In the genomic region with DNA sequence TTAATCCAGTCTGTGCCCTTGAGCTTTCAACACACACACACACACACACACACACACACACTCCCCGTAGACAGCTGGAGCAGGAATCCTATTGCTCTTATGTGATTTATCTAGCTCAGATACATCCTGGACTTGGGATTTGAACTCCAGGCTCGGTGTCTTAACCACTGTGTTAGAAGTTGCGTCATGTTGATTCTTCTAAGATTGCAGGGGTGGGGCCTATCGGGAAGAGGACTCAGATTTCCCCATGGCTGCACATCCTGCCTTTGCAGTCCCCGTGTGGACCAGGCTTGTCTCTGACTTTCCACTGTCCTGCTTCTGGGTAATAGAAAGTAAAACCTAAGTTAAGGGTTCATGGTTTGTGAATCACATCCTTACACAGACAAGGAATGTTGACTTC, we compare ENCODE assay signal across 15 mouse cellular contexts. TPM values are rescaled to one million over a fixed set of nuclear protein-coding genes. Genes with fewer than 3 reads are reported as not detected.
DNase-seq lines count a peak whose midpoint lies in the region; TF ChIP-seq lines count a peak whose summit lies in the region.
"Had no signal": no experiment of that assay in that cellular context is flagged by ENCODE, and none has a peak within 500 bp of the region (broad histone marks: within the 10 kb centered on the region; RNA-seq: fewer than 3 reads in every experiment).

No protein-coding gene starts in this region.

- H3K79me2 ChIP-seq in CH12.LX (replicated peaks; ENCODE audit: control insufficient read depth, extremely low read depth, insufficient read depth, poor library complexity, severe bottlenecking) (peaks cover 71% of the 10 kb centered on the region), macrophage (ENCODE audit: inconsistent target) (peaks cover 71% of the 10 kb centered on the region)

- DNase-seq in 416B (ENCODE audit: low read depth) (peak; percentile 76), CH12.LX (ENCODE audit: extremely low read depth) (peak; percentile 33)
- no peak for DNase-seq in thymus, postnatal 25 days
- no peak for DNase-seq in adrenal gland, adult 8-10 months
- DNase-seq in left cerebral cortex, postnatal 36 days (ENCODE audit: low spot score in 2 of 2): no peak
- DNase-seq: adrenal gland, postnatal 36 days; cerebellum, adult 18-20 months; forebrain, postnatal 0 days; heart, postnatal 4 days; right cerebral cortex, postnatal 25 days had no signal

- H3K36me3 ChIP-seq in CH12.LX (replicated peaks in 1 of 2; ENCODE audit: control insufficient read depth in 1 of 2, insufficient read depth in 1 of 2, low read length in 1 of 2) (peaks cover 10 to 48% of the 10 kb centered on the region in 2 experiments), macrophage (ENCODE audit: inconsistent target) (no peaks in the 10 kb centered on the region)

- intact Hi-C loops in left cerebral cortex, postnatal 36 days (cut with DNase I): no loop called here

- dilution Hi-C loops in CH12.LX (cut with MboI; ENCODE audit: extremely low pct_ligation_motif_present, extremely low pct_unique_long_range_greater_than_20kb, low sequenced_read_pairs): no loop called here

- H3K4me3 ChIP-seq in CH12.LX (replicated peaks in 1 of 3; ENCODE audit: low read depth in 2 of 3, low read length in 2 of 3, poor library complexity in 1 of 3) (peak overlapping the region in 2 of 3 experiments; percentile 84), macrophage (ENCODE audit: inconsistent target) (peak overlapping the region; percentile 74; the same call in 1 of the 2 replicates)
- H3K4me3 ChIP-seq in embryonic fibroblast, embryonic 13.5 days (ENCODE audit: insufficient read depth, low read length): 0 out of 2 replicates have a peak overlapping the region, but pooled peaks have one; percentile 100

- H3K9ac ChIP-seq in CH12.LX (ENCODE audit: insufficient read depth, low read depth): peak overlapping the region; percentile 77
- H3K9ac ChIP-seq: embryonic facial prominence, embryonic 15.5 days; forebrain, postnatal 0 days had no signal

- WGBS in macrophage (ENCODE audit: missing documents): 24% methylated on average over 5 of the region's 5 CpGs

- in situ Hi-C loops in CH12.LX (cut with MboI; ENCODE audit: low pct_ligation_motif_present, low pct_unique_long_range_greater_than_20kb, low sequenced_read_pairs): no loop called here

- TF ChIP-seq CTCF in CH12.LX (conservative IDR thresholded peaks at IDR 0.05 in 1 of 2, IDR thresholded peaks at IDR 0.05 in 1 of 2; ENCODE audit: low read depth in 2 of 2, low read length in 2 of 2): no peak
- no peak for TF ChIP-seq CTCF in embryonic fibroblast, embryonic 13.5 days (IDR thresholded peaks at IDR 0.05; ENCODE audit: borderline replicate concordance, insufficient read depth, low read length)

- H3K4me1 ChIP-seq in CH12.LX (ENCODE audit: control insufficient read depth in 1 of 2, insufficient read depth in 2 of 2): peaks cover 15 to 57% of the 10 kb centered on the region in 2 experiments; a peak in 3 of 4 replicates
- peaks cover 5% of the 10 kb centered on the region for H3K4me1 ChIP-seq in embryonic fibroblast, embryonic 13.5 days (ENCODE audit: control insufficient read depth, insufficient read depth, low read length)

- H3K4me2 ChIP-seq in CH12.LX (ENCODE audit: insufficient read depth, low read depth, poor library complexity, severe bottlenecking): peak overlapping the region; percentile 82

- no peak for TF ChIP-seq RAD21 in CH12.LX (IDR thresholded peaks at IDR 0.05; ENCODE audit: low read depth, low read length)

- H3K9me3 ChIP-seq in CH12.LX (replicated peaks; ENCODE audit: low read length): no peaks in the 10 kb centered on the region
- H3K9me3 ChIP-seq: embryonic facial prominence, embryonic 15.5 days; G1E; midbrain, embryonic 10.5 days had no signal

- TF ChIP-seq EP300 in CH12.LX (IDR thresholded peaks at IDR 0.05; ENCODE audit: low read length): no peak

- no peak for TF ChIP-seq POLR2A in CH12.LX (IDR thresholded peaks at IDR 0.05; ENCODE audit: low read depth, low read length)
- no peak for TF ChIP-seq POLR2A in embryonic fibroblast, embryonic 13.5 days (IDR thresholded peaks at IDR 0.05; ENCODE audit: low read depth, low read length)

- H3K27ac ChIP-seq in CH12.LX (ENCODE audit: insufficient read depth, low read depth) (peak overlapping the region; percentile 33; the same call in 1 of the 2 replicates), macrophage (peak overlapping the region; percentile 65)
- no peak overlapping the region for H3K27ac ChIP-seq in embryonic fibroblast, embryonic 13.5 days (ENCODE audit: insufficient read depth, low read length)
- H3K27ac ChIP-seq: embryonic facial prominence, embryonic 15.5 days; midbrain, embryonic 10.5 days had no signal

- H3K27me3 ChIP-seq in CH12.LX (replicated peaks): no peaks in the 10 kb centered on the region
- H3K27me3 ChIP-seq: embryonic facial prominence, embryonic 15.5 days had no signal

TF ChIP-seq in CH12.LX, 34 proteins besides CTCF, POLR2A, EP300 and RAD21:
- no peak for TF ChIP-seq MAFK (IDR thresholded peaks at IDR 0.05; ENCODE audit: insufficient replicate concordance, low read length)
- no peak for TF ChIP-seq ZMIZ1 (IDR thresholded peaks at IDR 0.05; ENCODE audit: low read depth, low read length)
- TF ChIP-seq CHD2 (IDR thresholded peaks at IDR 0.05; ENCODE audit: low read length): no peak
- TF ChIP-seq BHLHE40 (IDR thresholded peaks at IDR 0.05; ENCODE audit: low read depth, low read length): no peak
- TF ChIP-seq NELFE (IDR thresholded peaks at IDR 0.05; ENCODE audit: low read depth, low read length): no peak
- TF ChIP-seq CHD1 (IDR thresholded peaks at IDR 0.05; ENCODE audit: low read depth, low read length): no peak
- no peak for TF ChIP-seq HCFC1 (IDR thresholded peaks at IDR 0.05; ENCODE audit: low read depth, low read length)
- TF ChIP-seq MXI1 (IDR thresholded peaks at IDR 0.05; ENCODE audit: low read depth, low read length): no peak
- TF ChIP-seq MEF2A (IDR thresholded peaks at IDR 0.05; ENCODE audit: borderline replicate concordance, low read depth, low read length): no peak
- no peak for TF ChIP-seq ELF1 (IDR thresholded peaks at IDR 0.05; ENCODE audit: low read depth, low read length)
- no peak for TF ChIP-seq POLR2AphosphoS2 (IDR thresholded peaks at IDR 0.05; ENCODE audit: low read depth, low read length)
- no peak for TF ChIP-seq TBP (conservative IDR thresholded peaks at IDR 0.05; ENCODE audit: low read depth, low read length)

RNA-seq across cellular contexts. Expression of a gene that starts 2.3 kb away (rescaled TPM):
- total RNA-seq in CH12.LX (2012; rRNA removed) (41.3 and 44.1 TPM in 2 replicates), CH12.LX (2014; rRNA removed) (53.1 and 59.7 TPM in 2 replicates)
- polyA plus RNA-seq in CH12.LX (2012; ENCODE audit: insufficient read length, low read depth) (60.3 and 66.0 TPM in 2 replicates), macrophage (2018) (15.3 to 23.7 TPM (median 17.0 TPM) in 3 replicates)
- 24.6 and 34.4 TPM in 2 replicates for polyA plus RNA-seq in embryonic fibroblast, embryonic 13.5 days (2011; ENCODE audit: insufficient read length, low read depth, missing spikeins)
- total RNA-seq in macrophage (2018; cell fraction: chromatin; rRNA removed): 100 to 1,000 TPM in 5 of 26 experiments, 10 to 100 TPM in 21; 14.6 to 150 (median 64.0) TPM
- 10 to 100 TPM in 24 of 26 experiments, 1 to 10 TPM in 2; 9.0 to 45.8 (median 21.5) TPM for total RNA-seq in macrophage (2018; cell fraction: cytosol; rRNA removed)
- 100 to 1,000 TPM in 1 of 26 experiments, 10 to 100 TPM in 25; 12.1 to 113 (median 58.2) TPM for total RNA-seq in macrophage (2018; cell fraction: nucleus; rRNA removed)
- 10 to 100 TPM; 33.4 to 40.0 (median 35.9) TPM for total RNA-seq in adrenal gland, adult 8-10 months (2022)
- total RNA-seq in left cerebral cortex, postnatal 36 days (2021): 10 to 100 TPM; 39.4 to 40.7 TPM

RNA-seq across cellular contexts. Expression of a gene that starts 14.6 kb away (rescaled TPM):
- total RNA-seq in CH12.LX (2012; rRNA removed): 41.8 and 42.3 TPM in 2 replicates
- total RNA-seq in CH12.LX (2014; rRNA removed): 31.7 and 34.0 TPM in 2 replicates
- polyA plus RNA-seq in CH12.LX (2012; ENCODE audit: insufficient read length, low read depth): 52.8 and 52.9 TPM in 2 replicates
- polyA plus RNA-seq in embryonic fibroblast, embryonic 13.5 days (2011; ENCODE audit: insufficient read length, low read depth, missing spikeins): 34.5 and 36.1 TPM in 2 replicates
- total RNA-seq in macrophage (2018; cell fraction: chromatin; rRNA removed): 1,000 to 10,000 TPM in 14 of 26 experiments, 100 to 1,000 TPM in 12; 286 to 2,059 (median 1,214) TPM
- 100 to 1,000 TPM; 129 to 462 (median 246) TPM for total RNA-seq in macrophage (2018; cell fraction: cytosol; rRNA removed)
- 1,000 to 10,000 TPM in 9 of 26 experiments, 100 to 1,000 TPM in 17; 314 to 1,459 (median 713) TPM for total RNA-seq in macrophage (2018; cell fraction: nucleus; rRNA removed)
- 97.3 to 304 TPM (median 148 TPM) in 3 replicates for polyA plus RNA-seq in macrophage (2018)
- total RNA-seq in adrenal gland, adult 8-10 months (2022): 10 to 100 TPM; 37.0 to 67.7 (median 52.0) TPM
- 10 to 100 TPM; 83.3 to 93.0 TPM for total RNA-seq in left cerebral cortex, postnatal 36 days (2021)

RNA-seq across cellular contexts. Expression of a gene that starts 51.6 kb away (rescaled TPM):
- total RNA-seq in CH12.LX (2012; rRNA removed) (2.3 and 2.5 TPM in 2 replicates), CH12.LX (2014; rRNA removed) (0.97 and 1.3 TPM in 2 replicates)
- polyA plus RNA-seq in CH12.LX (2012; ENCODE audit: insufficient read length, low read depth) (2.5 and 3.2 TPM in 2 replicates), macrophage (2018) (0.81 to 1.9 TPM (median 1.5 TPM) in 3 replicates)
- 2.0 TPM in 1 of 2 replicates, not detected in the other for polyA plus RNA-seq in embryonic fibroblast, embryonic 13.5 days (2011; ENCODE audit: insufficient read length, low read depth, missing spikeins)
- 10 to 100 TPM in 3 of 26 experiments, 1 to 10 TPM in 21, under 1 TPM in 1, not detected in 1; 0.80 to 12.3 (median 4.8) TPM for total RNA-seq in macrophage (2018; cell fraction: chromatin; rRNA removed)
- 1 to 10 TPM; 1.4 to 4.0 (median 2.6) TPM for total RNA-seq in macrophage (2018; cell fraction: cytosol; rRNA removed)
- total RNA-seq in macrophage (2018; cell fraction: nucleus; rRNA removed): 10 to 100 TPM in 2 of 26 experiments, 1 to 10 TPM in 23, under 1 TPM in 1; 0.58 to 13.2 (median 3.3) TPM
- 1 to 10 TPM; 3.2 to 7.3 (median 4.5) TPM for total RNA-seq in adrenal gland, adult 8-10 months (2022)
- 1 to 10 TPM; 9.2 to 9.4 TPM for total RNA-seq in left cerebral cortex, postnatal 36 days (2021)

RNA-seq across cellular contexts. Expression of a gene that starts 52.2 kb away (rescaled TPM):
- 252 and 297 TPM in 2 replicates for total RNA-seq in CH12.LX (2012; rRNA removed)
- total RNA-seq in CH12.LX (2014; rRNA removed): 204 and 243 TPM in 2 replicates
- 258 and 286 TPM in 2 replicates for polyA plus RNA-seq in CH12.LX (2012; ENCODE audit: insufficient read length, low read depth)
- 135 and 136 TPM in 2 replicates for polyA plus RNA-seq in embryonic fibroblast, embryonic 13.5 days (2011; ENCODE audit: insufficient read length, low read depth, missing spikeins)
- 100 to 1,000 TPM in 3 of 26 experiments, 10 to 100 TPM in 21, 1 to 10 TPM in 2; 9.4 to 168 (median 42.3) TPM for total RNA-seq in macrophage (2018; cell fraction: chromatin; rRNA removed)
- 100 to 1,000 TPM; 237 to 408 (median 331) TPM for total RNA-seq in macrophage (2018; cell fraction: cytosol; rRNA removed)
- total RNA-seq in macrophage (2018; cell fraction: nucleus; rRNA removed): 100 to 1,000 TPM in 24 of 26 experiments, 10 to 100 TPM in 2; 61.1 to 379 (median 212) TPM
- polyA plus RNA-seq in macrophage (2018): 327 to 388 TPM (median 342 TPM) in 3 replicates
- total RNA-seq in adrenal gland, adult 8-10 months (2022): 100 to 1,000 TPM; 105 to 121 (median 115) TPM
- total RNA-seq in left cerebral cortex, postnatal 36 days (2021): 100 to 1,000 TPM; 140 to 151 TPM

Comparison
In these comparisons a context has a peak if more than half of its experiments do, and no peak if none do; other contexts are left out.
1. DNase-seq: peak in 416B (single experiment) and CH12.LX (single experiment); none in thymus, postnatal 25 days (single experiment), adrenal gland, adult 8-10 months (single experiment) and left cerebral cortex, postnatal 36 days (0 of 2).
2. Peak in every context shown above with its lines, with median percentiles within 50 percentile points of each other: H3K4me3 ChIP-seq.